Mouse (Mus musculus) bone marrow, adult 2 months (tissue): Measurements from ENCODE around the gene 2610318N02Rik.

Experiments
- CTCF ChIP-seq: fragments of 200-500 bp; IDR thresholded peaks from 2 replicates; pipeline ENCODE4 v1.5.1; 2011; ENCODE audit warnings: low read length, control low read depth; ENCODE audit not compliant: control insufficient read depth, insufficient read depth
- POLR2A ChIP-seq: fragments of 200-500 bp; IDR thresholded peaks from 2 replicates; pipeline ENCODE4 v1.6.1; 2011; ENCODE audit warnings: low read depth, mild to moderate bottlenecking, control low read depth, low read length, borderline replicate concordance; ENCODE audit not compliant: control insufficient read depth

DNA sequence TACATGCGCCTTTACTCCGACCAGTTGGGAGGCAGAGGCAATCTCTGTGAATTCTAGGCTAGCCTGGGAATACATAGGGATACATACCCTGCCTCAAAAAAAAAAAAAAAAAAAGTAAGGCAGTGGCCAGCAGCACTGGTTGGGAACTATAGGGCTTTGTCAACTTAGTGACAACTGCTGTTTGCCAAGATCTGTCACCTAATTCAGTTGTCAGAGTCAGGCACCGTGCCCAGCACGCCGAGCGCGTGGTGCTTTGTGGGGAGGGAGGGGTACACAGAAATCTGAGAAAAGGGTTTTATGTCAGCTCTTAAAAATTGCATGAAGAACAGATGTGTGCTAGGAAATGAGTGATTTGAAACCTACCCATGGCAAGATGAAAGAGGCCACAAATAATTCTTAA, 46.9 kb downstream of the 2610318N02Rik start:
- TF ChIP-seq CTCF = no peak
- TF ChIP-seq POLR2A = no peak
